Mouse (Mus musculus) urinary bladder, postnatal 25 days (tissue): ENCODE measurements around the gene Ncoa1.
"Not testable (repeated sequence)": the region's sequence is repeated elsewhere in the genome, so short reads cannot be mapped to it uniquely, and the experiment has no call there.

Experiments used
- DNase-seq: peaks from one replicate; pipeline ENCODE4 v3.0.0; 2022; ENCODE audit warnings: low spot score

Ncoa1 gene

DNA sequence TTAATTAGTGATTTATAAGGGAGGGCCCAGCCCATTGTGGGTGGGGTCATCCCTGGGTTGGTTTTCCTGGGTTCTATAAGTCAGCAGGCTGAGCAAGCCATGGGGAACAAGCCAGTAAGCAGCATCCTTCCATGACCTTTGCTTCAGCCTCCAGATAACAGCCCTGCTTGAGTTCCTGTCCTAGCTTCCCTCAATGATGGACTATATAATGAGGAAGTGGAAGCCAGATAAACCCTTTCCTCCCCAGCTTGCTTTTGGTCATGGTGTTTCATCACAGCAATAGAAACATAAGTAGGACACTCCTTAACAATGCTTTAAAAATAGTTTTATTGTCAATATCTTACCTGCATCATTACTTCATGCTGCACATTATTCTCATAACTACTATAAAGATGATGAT, 163.2 kb downstream of the Ncoa1 start:
- DNase-seq, result no peak

DNA sequence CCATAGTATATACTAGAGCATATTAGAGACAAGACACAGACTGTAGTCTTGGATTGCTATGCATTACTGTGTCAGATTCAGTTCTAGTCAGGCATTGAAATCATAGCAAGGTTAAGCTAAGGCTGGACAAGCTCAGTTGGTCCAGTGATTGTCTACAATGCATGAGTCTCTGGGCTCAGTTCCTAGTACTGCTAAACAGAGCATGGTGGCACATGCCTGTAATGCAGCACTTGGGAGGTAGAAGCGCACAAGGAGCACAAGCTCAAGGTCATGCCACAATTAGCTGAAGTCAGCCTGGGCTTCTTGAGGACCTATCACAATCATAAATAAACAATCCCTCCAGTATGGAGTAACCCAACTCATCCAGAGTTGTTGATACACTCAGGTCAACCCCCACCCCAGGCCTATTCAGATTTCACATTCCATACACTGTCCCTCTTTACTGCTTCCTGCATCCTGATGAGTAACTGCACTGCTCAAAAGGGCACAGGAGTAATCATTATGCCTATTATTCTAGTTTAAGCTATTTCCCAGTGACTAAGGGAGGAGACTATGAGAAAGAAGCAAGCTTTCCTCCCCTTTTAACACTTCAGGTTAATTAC, 170.2 kb downstream of the Ncoa1 start:
- DNase-seq, result no peak

DNA sequence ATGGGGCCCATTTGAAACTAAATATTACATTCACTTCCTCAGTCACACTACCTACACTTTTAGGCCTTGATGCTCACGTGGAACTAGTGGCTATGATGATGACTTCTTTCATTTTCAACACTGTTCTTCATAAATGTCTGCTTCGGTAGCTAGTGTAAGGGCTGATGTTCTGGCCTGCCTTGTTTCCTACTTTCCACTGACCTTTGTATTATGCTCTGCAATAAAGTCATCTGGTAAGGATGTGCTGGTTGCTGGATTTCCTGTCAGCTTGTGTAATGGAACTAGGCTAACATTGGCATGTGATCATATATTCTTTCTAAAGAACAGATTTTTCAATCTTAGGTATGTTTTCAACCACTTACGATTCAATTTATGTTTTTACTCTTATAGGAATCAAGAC, 177.7 kb downstream of the Ncoa1 start:
- DNase-seq, result no peak

DNA sequence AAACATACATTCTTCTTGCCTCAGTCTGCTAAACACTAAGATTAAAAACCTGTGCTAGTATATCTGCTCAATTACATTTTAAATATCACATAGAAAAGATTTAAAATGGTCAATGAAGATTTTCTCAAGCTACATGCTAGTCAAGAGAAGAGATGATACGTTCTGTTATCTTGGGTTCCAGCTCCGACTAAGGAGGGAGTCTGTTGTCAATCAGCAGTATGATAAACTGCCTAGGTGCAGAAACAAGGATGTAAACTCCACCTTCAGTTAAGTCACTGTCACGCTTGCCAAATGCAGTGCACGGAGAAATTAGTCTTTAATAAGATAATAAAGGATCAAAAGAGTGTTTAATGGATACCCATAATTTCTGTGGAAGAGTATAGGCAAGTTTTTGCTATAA, 178.4 kb downstream of the Ncoa1 start:
- no peak for DNase-seq

DNA sequence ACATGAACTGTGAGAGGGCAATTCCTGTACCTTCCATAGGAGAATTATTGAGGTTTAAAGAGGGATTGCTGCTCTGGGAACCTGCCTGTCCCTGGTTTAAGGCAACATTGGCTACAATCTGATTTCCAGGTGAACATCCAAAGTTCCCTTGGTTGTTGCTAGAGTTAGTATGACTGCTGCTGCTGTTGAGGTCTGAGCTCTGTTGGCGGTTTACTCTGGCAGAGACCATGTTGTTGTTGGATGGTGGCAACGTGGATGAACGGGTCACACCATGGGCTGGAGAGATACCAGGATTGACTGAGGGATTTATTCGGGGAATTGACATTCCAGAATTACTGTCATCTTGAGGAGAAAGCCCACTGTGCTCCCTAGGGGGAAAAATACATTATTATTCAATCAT, 181.1 kb downstream of the Ncoa1 start:
- DNase-seq, result no peak

DNA sequence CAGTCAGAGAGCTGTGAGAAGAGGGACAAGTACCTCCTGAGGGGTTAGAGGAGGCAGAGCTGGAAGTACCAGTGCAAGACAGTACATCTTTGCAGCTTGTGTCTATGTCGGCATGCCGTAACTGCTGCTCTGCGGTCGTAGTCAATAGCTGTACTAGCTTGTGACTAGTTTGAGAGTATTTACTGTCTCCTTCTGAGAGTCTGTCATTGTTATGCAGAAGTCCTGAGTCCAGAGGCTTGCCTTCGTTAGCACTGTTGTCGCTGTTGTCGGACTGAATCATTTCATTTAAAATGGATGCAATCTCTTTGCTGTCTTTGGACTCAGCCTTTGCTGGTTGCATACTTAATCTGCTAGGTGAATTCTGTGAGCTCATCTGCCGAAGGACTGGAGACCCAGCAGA, 181.7 kb downstream of the Ncoa1 start:
- no peak for DNase-seq

DNA sequence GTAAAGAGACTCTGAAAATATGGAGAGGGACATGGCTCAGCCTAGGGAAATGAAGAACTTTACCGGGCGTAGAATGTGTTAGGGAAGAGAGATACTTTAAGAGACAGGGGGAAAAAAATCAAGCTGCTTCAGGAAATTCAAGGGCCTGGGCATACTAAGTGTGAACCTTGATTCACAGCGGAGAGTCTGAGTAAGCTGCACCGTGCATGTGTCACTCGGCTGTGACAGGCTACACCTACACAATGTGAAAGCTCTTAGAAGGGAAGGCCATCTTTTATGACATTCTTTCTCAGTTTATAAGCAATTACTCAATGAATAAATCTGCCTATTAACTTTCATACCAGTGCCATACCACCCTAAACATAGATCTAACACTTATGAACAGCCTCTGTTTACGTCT, 183.2 kb downstream of the Ncoa1 start:
- DNase-seq, result no peak

DNA sequence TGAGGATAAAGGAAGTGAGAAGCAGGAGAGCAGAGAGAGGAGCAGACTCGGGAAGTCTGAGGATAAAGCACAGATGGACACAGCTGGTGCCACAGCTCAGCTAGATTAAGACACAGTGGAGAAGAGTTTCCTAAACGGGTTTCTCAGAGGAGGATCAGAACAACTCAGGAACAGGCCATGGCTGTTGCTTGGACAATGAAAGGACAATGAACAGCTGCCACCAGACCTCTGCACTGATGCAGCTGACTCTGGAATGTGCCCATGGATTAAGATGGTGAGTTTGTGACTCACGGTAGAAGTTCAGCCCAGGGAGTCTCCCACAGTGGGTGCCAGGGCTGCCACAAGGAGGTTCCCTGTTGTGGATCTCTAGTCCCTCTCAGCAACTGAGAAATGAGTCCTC, 191.8 kb downstream of the Ncoa1 start:
- no peak for DNase-seq

DNA sequence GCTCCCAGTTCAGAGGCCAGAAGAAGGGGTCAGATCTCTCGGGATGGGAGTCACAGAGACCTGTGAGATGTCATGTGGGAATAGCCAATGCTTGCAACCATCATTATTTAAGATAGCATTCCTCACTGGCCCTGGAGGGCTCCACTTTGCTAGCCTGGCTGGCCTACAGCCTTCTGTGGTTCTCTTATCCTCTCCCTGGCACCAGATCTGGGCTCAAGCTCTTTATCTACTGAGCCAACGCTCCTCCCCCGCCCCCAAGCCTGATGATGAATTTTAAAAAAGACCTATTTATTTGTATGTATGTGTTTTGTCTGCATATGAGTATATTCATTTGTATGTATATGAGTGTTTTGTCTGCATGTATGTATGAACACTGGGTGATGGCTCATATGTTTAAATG, 197.1 kb downstream of the Ncoa1 start:
- no peak for DNase-seq

DNA sequence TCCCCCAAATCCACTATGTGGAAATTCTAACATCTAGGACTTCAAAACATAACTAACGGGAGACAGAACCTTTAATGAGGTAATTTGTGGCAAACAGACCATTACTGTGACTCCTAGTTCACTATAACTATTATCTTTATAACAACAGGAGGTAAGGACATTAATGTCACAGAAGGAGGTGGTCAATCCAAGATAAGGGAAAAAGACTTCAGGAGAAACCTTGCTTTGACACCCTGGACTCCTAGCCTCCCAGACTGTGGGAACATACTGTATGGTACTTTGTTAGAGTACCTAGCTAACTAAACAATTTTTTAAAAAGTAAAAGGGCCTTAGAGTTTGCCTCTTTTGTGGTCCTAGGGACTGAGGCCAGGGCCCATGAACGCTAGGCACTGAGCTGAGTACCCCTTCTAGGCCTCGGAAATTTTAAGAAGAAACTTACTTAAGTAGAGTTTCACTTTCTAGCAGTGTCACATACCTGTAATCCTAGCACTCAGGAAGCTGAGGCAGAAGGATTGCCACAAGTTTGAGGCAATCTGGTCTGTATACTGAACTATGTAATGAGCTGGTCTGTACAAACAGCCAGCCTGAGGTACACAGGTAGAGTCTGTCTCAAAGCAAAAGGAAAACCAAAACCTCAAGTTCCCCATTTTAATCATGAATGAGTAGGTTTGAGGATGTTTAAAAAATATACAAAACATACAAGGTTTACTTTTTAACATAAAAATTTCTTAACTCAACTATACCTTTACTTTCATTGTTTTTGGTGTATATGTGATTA, 197.8 kb downstream of the Ncoa1 start:
- no peak for DNase-seq

DNA sequence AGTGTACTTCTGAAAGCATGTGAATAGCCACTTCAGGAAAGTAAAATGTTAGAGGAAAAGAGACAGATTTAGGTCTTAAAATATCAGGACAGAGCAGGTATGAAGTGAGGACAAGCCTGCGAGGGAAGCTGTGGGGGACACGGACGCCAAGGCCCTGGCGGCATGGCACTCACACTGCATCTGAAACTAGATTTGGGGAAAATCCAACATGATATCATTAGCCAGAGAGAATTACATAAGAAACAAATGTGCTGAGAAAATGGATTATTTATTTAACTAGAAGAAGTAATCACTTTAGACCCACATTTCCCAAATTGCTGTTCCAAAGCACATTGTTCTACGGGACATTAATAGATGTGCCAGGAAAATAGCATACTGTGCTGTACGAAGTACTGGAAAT, 205.9 kb downstream of the Ncoa1 start:
- no peak for DNase-seq

DNA sequence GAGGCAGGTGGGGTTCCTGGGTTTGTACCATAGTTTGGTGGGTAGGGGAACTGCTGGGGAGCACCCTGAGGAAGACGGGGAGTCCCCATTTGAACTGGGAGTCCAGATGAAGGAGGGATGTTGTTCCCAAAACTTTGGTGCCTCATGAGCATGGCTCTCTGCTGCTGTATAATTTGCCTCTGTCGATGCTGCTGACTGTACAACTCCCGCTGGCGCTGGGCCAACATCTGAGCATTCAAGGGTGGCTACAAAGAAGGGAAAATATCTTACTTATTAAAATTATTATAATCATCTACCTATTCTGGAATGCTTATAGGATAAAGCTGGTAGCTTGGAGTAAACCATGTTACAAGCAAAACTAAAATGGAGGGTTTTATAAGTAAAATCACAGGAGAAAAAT, 209.2 kb downstream of the Ncoa1 start:
- no peak for DNase-seq

DNA sequence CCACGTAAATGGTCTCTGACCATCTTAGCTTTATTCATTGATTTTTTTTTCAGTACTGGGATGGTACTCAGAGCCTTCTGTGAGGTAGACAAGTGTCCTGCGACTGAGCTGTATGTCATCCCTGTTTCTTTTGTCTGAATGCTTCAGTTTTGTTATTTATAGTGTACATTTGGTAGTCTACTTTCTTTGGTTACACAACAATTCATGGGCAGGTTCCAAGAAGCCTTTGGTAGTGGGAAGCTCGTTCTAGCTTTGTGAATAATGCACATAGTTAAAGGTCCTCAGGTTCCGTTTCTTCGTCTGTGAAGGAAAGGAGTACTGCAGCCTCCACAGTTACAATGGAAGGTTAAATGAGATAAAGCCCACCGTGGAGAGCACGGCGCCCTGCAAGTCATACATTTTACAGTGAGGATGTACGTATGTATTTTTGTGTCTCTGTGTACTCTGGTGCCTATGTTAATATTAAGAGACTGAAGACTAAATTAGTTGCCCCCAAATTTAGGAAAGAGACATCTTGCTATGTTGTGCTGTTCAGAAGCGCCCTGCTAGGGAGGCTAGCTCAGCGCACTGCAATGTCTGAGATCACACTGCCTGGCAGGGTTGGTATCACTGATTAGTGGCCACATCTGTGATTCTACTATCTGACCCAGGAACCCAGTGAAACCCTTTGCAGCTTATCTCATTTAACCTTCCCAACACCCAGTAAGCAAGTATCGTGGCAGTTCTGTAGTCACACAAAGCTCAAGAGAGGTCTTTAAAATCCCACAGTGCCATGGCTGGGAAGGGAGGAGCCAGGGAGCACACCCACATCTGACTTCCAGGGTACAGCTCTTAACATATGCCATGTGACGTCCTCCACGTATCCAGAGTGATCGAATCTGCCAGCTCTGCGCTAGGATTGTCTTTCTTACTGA, 224.0 kb downstream of the Ncoa1 start:
- no peak for DNase-seq

DNA sequence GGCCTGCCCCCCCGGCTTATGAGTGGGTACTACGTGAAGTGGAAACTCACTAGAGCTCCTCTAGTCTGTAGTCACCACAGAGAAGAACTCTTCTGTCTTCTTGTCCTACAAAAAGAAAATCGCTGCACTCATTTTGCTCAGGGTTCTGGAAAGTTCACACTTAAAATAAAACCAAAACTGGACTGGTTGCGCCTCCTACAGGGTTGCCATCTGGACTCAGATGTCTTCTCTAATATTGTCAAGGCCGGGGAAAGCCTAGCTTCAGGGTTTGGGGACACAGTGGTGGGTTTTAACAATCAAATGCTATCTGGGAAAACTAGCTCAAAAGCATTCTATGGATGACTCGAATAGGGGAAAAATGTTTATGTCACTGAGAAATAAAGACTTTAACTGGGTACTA, 227.2 kb downstream of the Ncoa1 start:
- no peak for DNase-seq

DNA sequence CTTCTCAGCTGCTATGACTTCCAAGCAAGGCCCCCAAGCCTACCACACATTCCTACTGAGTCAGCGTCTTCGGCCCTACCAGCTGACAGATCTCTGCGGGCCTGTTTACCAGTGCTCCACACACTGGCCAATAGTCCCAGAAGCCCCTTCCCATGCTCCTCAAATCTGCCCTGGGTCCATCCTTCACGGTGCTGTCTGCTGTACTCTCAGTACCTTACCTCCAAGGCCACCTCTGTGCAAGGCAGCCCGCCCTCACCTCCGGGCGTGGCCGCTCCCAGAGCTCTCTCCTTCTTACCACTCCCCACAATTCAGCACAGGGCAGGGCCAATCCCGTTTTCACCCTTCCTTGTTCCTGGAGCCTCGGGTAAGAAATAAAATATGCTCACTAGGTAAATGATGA, 231.2 kb downstream of the Ncoa1 start:
- DNase-seq, result no peak

DNA sequence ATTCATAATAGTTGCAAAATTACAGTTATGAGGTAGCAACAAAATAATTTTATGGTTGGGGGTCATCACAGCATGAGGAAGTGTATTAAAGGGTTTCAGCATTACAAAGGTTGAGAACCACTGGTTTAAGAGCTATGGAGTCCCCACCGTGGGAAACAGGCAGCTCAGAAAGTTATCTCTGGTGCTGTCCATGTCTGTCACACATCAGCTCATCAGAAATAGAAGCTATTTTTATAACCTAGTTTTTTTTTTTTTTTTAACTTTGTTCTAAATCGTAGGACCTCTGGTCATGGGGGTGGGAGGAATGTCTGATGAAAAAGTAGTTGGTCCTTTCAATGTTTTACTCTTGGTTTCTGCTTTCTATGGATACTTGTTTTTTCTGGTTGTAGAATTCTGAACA, 233.2 kb downstream of the Ncoa1 start:
- DNase-seq, result no peak

DNA sequence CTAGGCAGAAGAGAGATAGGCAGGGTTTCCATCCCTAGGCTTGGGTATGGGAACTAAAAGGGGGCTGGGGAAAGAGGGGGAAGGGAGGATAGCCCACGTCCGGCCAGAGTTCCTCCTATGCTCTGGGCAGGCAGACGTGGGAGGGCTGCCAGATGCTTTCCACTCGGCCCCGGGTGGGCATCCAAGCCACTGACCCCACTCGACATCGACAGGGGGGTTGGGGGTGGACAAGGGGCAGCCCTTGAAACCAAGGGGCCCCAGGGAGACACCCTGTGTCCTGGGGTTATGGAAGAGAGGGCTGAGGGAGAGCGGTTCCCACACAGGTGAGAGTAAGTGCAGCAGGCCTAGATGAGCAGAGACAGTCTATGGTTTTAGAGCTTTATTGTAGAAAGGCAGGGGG, 236.7 kb downstream of the Ncoa1 start:
- not testable (repeated sequence) for DNase-seq

DNA sequence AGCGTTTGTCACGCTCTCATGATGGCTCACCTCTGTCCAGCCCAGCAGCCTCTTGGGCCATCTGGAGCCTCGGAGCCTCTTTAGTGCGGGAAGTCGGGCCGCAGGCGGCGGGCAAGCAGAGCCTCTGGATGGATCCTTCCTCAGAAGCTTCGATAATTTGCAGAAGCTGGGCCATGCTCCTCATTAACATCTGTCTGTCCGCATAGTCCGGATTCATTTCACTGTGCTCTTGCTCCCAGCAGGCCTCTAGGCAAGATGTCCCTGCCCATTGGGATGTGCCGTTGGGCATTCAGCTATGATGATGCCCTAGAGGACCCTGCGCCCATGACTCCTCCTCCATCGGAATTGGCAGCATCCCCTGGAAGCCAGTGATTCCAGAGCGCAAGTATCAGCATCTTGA, 239.5 kb downstream of the Ncoa1 start:
- DNase-seq, result no peak

DNA sequence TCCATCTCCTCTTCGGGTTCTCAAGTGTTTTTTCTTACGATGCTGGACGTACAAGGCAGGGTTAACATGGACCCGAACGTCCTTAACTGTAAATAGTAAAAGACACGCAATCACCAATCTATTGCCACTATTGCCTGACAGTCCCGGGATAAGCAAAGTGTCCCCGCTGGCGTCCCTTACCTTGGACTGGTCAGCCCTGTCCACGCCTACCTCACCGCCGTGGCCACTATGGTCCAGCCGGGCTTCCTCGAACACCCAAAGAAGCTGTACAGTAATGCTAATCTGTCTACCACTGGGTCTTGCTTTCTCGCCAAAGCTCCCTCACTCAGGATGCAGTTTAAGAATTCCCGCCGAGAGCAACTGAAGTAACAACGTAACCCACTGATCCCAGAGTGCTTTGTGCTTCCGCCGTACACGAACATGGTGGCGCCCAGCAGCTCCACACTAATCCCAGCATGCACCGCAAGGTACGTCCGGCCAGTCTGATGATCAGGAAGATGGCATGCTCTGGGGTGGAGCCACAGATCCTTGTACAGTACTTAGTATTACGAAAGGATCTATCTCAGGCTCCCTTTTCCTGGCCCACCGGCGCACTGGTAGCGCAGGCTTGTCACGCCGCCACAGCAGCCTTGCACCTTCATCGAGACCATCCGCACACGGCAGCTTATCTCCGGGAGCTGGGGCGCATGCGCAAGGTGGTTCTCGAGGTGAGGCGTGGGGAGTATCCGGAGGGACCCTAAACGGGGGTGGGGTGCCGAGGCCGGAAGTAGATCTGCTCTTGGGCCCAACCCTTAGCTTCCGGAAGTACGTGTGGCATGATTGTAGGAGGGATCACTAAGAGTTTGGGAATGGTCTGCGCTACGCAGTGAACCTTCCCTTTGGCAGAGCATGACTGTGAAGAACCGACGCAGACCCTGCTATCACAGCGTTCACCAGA, 243.1 kb downstream of the Ncoa1 start, which contains the start of the genes Ptrhd1 and Cenpo:
Gene Ptrhd1, plus strand, starts transcription at position 456 of the 937 bp plus-strand sequence.
Gene Cenpo, minus strand, starts transcription at position 723 of the 937 bp plus-strand sequence.
- DNase-seq, result peak; percentile 90

DNA sequence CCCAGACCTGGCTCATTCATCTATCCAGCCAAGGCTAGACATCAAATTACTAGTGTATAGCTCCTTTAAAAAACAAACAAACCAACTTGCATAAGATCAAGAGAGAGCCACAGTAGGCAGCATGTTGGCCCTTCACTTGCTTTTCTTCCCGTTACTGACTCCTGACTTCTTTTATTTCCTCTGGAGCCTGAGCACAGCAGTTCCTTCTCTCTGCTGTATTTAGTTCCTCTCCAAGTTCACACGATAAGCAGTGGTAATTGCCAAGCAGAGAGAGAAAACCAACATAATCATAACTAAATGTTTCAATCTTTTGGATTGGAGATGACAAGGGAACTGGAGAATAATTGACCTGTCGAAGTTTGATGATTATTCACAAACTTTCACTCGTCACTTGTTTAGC, 244.2 kb downstream of the Ncoa1 start:
- no peak for DNase-seq

DNA sequence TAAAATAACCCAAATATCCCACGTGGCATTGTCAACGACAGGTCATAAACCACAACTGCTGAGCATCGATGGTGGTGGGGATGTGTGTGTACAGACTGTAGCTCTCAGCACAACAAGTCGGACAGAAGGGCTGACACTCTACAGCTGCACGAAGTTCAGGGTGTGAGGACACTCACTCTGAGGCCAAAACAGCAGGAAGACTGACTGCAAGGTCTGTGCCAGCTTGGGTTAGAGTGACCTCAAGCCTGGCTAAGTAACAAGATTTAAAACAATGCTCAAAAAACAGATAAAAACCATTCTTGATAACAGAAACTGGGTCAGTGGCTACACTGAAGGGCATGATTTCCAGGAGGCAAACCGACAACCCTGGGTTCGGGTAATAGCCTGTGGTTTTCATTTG, 246.8 kb downstream of the Ncoa1 start:
- no peak for DNase-seq

DNA sequence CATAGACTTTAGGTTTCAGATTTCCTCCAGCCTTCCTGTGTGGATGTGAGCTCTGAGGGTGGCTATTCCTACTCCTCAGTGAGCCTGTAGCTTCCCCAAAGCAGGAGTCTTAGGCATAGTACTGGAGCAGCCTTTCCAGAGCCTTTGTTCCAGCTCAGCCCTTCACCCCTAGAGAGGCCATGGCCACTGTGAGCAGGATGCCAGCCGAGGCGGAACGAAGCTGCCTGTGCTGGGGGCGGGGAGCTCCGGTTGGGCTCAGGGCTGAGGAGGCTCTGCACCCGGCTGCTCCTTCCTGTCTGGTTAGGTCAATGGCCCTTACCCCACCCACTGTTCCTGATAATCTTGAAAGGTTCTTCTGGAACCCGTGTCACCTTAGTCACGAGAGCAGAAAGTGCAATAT, 264.1 kb downstream of the Ncoa1 start:
- no peak for DNase-seq
